Mouse (Mus musculus) Muller cell, postnatal 12 days (primary cell): Measurements from ENCODE around the gene Mfap3l.
"Not testable (repeated sequence)": the region's sequence is repeated elsewhere in the genome, so short reads cannot be mapped to it uniquely, and the experiment has no call there.

Experiments
- DNase-seq: peaks from one replicate; pipeline ENCODE4 v3.0.0-alpha.2; 2015; ENCODE audit errors: inconsistent ontology term

Gene Mfap3l

DNA sequence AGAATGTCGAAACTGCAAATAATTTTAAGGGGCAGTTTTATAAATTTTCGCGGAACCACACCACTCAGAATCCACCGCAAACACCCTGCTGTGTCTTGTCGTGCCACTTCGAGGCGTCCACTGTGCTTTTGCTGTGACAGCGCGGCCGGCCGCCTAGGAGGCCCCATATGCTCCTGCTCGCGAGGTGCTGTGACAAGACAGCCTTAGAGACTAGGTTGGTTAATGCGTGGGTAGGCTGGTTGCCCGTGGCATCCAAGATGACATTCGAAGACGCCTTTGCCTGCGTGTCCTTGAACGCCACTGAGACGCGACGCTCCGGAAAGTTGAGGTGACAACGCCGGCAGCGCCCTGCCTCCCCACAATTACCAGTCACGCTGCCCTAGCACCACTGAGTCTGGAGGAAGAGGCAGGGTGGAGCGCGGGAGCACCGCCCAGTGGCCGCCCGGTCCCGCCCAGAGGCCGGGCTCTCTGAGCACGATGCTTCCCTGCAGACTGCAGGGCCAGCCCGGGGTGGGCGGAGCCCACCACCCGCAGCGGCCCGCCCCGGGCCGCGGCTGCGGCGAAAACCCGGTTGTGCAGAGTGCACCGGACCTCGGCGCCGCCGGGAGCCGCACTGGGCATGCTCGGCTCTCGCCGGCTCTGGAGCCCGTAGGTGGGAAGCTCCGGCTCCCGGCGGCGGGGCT is at the start of gene Mfap3l:
Gene Mfap3l (plus strand): TSS at position 578 of the 683 bp plus-strand sequence.
- peak; percentile 98 for DNase-seq

DNA sequence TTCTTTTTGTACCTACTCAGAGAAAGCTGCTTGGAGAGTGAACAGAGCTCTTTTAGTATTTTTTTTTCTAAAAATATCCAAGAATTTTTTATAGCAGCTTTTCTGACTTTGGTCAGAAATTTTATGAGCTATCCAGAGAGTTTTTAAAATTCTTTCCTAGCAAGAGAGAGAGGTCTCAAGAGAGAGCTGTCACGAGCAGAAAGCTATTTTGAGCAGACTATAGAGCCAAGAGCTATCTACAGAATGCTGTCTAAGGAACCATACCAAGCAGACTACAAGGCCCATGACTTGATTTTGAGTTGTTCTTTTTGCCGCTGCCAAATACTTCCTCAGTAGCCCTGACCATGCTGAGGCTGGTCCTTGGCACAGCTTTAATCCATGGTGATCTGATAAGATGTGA is 49.3 kb upstream of the Mfap3l start:
- DNase-seq: no peak

DNA sequence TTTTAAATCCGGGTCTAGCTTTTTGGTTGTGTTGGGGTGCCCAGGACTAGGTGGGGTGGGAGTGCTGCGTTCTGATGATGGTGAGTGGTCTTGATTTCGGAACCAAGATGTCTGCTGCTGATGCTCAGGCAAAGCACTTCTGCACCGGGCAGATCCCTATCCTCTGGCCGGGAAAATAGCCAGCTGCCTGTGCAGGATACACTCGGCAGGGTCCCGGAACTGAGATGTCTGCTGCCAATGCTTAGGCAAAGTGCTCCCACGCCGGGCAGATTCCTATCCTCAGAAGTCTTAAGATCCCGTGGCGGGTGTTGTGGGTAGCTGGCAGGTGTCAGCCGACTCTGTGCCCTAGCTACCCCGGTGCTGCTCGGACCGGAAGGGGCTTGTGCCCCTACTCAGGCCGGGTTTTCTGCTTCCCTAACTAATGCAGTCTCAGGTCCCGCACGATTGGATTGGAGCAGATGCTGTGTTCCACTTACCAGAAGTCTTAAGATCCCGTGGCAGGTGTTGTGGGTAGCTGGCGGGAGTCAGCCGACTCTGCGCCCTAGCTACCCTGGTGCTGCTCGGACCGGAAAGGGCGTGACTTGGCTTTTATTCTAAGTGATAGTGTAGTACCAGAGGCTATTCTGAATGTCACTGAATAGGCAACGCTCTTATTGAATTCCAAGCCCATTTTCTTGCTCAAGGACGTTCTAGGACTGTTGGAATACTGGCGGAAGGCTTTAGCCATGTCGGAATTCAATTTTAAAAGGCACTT is 41.1 kb upstream of the Mfap3l start:
- not testable (repeated sequence) for DNase-seq

DNA sequence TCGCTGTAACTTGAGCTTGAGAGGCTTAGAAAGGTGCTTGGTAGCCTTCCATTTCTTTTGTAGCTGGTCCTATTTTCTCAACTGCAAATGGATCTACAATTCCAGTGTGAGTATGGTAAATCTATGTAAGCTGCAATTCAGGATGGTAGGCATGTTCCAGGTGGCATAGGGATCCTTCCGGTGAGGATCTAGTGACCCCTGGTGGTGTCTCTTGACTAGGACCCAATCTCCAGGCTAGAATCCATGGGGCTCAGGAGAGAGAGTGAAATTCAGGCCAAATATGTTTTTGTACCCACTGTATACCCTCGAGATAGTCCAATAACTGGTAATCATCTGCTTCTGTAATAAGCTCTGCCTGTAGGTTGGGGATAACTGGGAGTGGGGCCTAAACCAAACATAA is 37.9 kb upstream of the Mfap3l start:
- peak; percentile 34 for DNase-seq

DNA sequence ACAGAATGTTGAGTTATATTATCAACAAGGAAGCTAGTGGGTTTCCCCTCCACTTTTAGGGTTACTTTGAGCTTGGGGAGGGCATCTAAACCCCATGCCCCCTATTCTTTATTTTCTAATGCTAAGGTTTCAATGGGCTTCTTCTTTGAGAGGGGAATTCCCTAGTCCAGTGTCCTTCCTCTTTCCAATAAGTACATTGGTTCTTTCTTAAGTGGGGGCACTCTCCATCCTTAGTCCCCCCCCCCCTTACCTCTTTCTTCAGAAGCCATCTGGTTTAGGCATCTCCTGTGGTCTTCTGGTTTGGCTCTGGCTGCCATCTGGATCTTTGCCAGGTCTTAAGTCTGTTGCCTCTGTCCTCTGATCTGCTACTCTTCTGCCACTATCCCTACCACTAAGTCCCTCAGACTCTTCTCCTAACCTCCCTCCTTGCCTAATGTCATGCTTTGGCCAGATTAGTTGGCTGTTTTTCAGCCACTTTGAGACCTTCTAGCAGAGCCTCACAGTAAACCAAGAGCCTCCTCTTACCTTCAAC is 21.0 kb upstream of the Mfap3l start:
- no peak for DNase-seq

DNA sequence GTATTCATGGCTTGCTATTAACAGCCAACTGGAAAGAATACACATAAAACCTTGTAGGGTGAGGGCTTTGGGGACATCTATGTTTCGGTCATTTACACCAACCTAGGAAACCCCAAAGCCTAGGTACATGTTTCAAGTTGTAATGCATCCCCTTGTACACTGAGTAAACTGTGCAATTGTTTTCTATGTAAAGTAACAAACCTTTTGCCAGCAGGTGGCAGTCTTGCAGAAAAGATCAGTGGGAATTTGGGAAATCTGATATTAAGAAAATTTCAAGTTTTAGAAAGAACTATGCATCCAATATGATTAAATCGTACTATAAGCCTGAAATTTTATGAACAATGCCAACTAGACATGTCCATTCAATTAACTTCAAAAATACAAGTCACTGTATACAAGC is 15.7 kb upstream of the Mfap3l start:
- DNase-seq: peak; percentile 45

DNA sequence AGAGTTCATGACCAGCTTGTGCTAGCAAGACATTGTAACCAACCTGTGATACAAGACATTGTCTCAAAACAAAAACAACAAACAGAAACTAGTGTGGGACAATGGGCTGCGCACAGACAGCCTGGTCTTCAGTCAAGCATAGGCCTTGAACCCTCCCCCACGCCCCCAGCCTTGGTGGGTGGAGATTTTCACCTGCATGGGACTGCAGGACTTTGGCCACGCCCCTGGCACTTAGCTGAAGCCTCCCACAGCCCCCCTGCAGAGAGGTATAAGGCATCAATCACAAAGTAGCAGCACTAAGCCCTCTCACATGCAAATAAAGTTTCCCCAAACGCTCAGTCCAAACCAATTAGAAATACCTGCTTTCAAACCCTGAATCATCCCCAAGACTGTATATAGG is 11.1 kb upstream of the Mfap3l start:
- DNase-seq: no peak

DNA sequence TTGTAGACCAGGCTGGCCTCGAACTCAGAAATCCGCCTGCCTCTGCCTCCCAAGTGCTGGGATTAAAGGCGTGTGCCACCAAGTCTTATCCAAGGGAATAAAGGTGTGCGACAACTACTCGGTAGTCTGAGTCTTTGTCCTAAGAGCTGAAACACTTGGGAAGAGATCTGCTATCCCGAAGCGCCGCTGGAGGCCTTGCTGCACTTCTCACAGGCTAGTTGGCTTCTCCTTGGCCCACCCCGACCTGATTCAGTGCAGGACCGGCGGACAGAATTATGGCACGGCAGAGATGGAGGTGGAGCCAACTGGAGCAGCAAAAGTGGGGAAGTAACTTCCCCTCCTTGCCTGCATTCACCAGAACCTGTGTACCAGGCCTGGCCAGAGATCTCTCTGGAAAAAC is 10.6 kb upstream of the Mfap3l start:
- no peak for DNase-seq

DNA sequence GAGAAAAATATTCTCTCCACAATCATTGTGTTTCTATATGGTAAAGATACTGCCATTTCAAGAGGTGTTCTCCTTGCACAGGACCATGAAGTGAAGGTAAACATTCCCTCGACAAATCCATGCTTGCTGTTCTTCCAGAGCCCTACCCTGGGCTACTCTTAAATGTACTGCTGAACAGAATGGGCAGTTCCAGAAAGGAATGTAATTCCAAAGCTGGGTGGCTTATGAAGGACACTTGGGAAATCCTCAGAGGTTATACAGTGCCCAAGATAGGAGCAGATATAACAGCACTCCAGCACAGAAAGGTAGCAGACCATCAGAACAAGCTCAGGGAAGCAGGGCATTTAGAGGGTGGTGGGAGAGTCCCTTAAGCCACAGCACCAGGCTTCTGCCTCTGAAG is 9.2 kb upstream of the Mfap3l start:
- DNase-seq: no peak

DNA sequence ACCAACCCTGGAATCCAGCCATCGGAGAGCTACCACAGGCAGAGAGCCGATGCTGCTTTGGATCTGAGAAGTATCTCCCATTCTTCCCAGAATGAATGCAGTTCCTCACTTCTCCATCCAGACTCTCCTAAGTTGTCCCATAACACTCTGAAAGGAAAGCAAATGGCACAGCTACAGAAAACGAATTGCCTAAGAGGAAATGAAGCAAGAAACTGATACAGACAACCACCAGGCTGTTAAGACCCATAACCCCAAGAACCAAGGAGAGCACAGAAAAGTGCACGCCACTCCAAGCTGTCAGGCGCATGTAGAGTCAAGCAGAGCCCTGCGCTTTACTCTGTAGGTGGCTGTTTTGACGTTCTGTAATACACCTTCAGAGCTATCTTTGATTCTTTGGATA is 7.9 kb upstream of the Mfap3l start:
- no peak for DNase-seq

DNA sequence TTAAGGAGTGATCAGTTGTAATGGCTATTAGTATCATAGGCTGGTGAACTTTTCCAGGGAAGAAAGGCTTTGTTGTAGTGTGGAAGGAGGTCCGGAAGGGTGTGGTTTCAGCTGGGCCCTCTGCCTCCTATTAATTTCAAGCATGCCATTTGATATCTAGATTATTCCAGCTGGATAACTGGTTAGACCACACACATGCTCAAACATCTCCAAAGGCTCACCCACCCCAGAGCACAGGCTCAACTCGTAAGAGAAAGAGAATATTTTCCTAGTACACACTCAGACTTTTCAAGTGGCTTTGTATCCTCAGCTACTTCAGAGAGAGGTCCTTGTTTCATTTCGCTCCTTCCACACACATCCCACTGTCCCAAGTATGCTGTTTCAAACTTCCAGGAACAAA is 4.7 kb upstream of the Mfap3l start:
- no peak for DNase-seq

DNA sequence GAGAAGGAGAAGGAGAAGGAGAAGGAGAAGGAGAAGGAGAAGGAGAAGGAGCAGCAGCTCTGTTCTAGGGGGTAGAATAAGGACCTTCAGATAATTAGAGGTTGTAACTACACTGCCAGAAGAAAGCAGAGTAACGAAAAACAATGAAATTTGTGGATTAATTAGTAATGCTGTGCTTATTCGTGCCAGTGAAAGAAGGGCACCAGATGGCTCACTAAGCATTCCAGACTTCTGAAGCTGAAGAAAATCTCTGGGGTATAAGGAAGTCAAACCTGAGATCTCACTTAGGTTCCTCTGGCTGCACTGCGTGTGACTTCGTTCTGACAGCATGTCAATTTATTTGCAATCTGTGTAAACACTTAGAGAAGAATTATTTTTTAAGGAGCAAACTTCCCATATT is 3.6 kb upstream of the Mfap3l start:
- no peak for DNase-seq

DNA sequence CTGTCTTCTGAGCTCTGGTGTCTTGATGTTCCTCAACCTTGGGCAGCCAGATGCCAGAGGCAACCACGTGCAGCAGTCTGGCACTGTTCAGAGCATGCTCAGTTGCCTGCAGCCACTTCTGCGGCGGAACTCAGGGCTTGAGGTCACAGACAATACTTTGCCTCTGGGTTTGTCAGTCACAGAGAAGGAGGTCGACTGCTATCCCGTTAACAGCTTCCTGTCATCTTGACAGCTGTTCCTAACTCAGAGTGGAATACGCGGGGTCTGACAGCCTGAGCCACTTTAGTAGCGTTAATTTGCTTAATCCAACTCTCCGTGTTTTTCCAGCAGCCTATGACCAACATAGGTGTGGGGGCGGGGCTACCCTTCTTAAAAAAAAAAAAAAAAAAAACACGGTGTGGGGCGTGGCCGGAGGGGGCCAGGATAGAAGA is 1.1 kb upstream of the Mfap3l start:
- peak; percentile 94 for DNase-seq

DNA sequence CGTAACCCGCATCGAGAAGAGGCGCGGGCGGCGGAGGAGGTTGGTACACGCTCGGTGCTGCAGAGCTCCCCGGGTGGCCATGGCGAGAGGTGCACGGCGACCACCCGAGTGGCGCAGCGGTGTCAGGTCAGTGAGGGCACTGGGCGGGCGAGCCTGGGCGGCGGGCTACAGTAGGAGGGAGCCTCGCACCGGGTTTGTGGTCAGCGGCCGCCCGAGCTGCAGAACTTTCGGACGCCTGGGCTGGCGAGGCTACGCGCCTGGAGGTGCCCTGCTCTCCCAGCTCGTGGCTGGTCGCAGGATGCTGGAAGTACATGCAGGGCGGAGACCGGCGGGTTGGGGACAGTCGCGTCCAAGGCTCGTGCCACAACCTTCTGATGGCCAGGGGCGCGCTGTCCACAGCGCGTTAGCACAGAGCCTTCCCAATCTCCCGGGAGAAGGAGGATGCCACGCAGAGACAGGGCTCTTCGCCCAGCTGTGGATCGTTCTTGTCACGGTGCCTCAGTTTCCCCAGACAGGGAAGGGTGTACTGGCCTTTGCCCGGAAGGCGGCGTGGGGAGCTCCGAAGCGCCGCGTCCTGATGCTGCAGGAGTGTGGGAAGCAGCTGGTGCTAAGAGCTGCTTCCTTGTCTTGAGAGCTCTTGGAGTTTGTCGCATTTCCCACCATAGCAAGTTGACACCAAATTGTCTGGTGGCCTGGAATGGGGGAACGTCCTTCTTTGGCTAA is 467 bp downstream of the Mfap3l start:
- no peak for DNase-seq

DNA sequence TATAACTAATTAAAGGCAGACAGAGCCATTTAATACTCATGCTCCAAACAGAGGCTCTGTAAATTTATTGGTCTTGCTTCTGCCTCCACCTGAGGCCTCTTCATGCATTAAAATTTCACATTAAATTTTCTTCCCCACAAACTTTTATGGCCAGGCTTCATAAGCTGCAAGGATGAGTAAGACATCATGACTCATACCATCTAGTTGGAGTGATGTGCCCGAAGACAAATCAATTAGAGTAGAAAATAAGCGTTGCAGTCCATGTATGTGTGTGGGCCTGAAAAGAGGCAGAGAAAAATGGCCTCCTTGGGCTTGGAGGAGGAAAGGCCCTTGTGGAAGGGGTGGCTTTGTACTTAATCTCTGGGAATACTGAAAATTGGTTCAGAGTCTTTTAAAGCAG is 2.3 kb downstream of the Mfap3l start:
- peak; percentile 60 for DNase-seq

DNA sequence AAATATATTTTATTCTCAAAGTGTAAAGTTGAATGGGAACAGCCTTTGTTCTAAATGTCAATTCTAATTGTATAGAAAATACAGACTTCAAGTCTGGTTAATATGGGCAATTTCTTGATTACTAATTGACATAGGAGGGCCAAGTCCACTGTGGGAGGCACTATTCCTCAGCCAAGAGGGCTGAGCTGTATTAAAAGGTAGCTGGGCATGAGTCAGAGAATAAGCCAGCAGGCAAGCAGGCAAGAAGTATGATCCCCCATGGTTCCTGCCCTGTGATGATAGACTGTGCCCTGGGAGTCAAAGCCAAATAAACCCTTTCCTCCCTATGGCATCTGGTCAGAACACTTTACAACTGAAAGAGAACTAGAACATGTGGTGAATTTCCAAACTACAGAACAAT is 3.2 kb downstream of the Mfap3l start:
- DNase-seq: no peak

DNA sequence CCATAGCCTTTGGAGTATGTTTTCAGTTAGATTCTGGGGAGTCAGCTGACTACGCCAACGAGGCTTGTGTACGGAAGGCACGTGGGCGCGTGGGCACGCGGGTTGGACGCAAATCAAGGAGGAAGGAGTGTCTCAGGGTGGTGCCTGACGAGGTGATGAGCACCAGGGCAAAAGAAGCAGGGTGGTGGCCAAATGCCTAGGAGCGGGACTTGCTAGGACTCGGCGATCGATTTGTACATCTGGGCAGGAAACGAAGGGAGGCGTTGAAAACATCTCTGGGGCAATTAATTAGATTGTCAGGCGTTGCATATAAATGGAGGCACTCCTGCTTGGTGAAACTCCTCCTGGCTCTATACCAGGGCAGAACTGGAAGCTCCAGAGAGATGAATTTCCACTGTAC is 7.4 kb downstream of the Mfap3l start:
- DNase-seq: no peak

DNA sequence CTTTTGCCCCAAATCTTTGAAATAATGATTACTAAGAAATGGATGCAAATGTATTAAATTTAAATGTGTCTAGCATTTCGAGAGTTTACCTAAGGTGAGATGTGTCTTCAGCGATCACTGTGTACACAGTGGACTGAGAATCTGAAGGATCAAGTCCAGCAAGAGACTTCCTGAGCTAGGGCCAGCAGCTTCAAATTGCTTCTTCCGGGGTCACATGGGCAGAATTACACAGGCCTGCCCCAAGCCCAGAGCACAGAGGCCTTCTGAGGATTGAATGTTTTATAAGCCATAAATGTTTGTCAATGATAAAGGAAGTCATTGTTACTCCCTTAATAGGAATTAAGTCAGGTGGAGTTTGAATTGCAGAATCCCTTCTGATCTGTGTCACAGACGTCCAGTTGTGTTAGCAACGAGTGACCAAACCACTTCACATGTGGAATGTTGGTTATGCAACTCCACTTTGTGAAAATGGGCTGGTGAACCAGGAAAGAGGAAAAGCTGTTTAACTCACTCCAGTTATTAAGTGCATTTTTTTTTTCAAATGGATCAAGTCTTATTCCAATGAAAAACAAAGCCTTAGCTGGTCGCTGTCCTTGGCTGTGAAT is 10.9 kb downstream of the Mfap3l start:
- DNase-seq: peak; percentile 94

DNA sequence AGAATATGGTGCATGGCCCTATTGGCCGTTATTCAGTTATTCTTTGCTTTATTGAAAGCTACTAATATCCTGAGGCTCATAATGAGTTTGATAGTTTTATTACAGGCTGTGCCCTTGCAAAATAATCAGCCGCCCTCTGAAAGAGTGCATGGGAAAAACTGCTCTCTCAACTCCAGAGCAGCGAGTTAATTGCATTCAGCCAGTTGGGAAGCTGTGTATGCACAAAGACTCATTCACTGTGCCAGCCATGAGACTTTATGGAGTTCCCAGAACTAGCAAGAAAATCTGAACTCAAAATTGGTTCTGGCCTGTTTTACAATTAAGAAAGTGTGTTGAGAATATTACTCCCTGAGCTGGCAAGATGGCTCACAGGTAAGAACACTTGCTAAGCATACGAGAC is 12.5 kb downstream of the Mfap3l start:
- DNase-seq: peak; percentile 44

DNA sequence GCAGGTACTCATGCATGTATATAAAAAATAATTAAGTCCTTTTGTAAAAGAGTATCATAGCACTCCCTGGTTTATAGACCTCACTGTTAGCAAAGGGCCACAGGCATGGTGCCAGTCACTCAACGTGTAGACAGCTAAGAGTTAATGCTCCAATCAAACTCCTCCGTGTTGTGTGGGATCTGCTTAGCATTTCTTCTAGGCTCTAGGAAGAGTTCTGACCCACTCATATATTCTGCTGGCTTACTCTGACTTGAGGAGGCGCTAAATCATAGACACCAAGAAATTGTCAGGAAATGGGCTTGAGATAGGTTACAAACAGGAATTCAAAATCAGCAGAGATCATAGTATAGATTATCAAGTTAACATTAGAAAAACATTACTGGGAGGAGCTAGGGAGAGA is 13.3 kb downstream of the Mfap3l start:
- no peak for DNase-seq

DNA sequence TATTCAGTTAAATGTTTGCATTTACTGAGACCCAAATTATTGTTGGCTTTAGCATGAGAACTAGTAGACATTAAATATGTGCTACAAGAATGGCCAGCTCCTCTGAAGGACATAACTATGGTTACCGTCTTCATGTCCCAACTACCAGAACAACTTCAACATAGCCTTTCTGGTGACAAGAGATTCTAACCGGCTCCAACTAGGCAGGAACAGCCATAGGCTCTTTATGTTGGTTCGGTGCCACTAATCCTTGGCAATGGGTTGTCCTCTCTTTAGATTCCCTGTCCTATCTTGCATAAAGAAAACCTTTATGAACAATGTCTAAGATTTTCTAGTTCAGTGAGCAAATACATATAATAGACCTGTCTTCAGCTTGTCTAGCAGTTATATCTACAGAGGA is 14.7 kb downstream of the Mfap3l start:
- DNase-seq: no peak

DNA sequence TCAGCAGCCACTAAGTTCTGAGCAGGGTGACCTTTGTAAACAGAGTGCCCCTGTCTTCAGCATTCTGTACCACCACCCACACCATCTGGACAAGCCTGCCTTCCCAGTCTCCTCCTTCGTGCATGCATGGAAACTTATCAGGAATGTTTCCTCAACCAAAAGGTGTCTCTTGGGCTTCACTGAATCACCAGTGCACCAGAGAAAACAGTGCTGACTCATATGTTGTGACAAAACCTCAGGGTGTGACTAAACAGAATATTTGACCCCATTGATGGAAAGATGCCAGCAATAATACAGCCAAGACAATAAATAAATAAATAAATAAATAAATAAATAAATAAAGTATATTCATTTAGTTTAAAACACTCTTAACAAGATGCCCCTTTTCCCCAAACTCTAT is 16.5 kb downstream of the Mfap3l start:
- DNase-seq: peak; percentile 91
